Mouse (Mus musculus): ENCODE results near the gene Ddx20. TPM values are rescaled to one million over a fixed set of nuclear protein-coding genes. Genes with fewer than 3 reads are reported as not detected.
"Not testable (repeated sequence)": the region's sequence is repeated elsewhere in the genome, so short reads cannot be mapped to it uniquely, and the experiment has no call there.

The Ddx20 gene
- total RNA-seq, 2 experiments from 2014 or later, result 30.0 to 58.6 TPM

DNA sequence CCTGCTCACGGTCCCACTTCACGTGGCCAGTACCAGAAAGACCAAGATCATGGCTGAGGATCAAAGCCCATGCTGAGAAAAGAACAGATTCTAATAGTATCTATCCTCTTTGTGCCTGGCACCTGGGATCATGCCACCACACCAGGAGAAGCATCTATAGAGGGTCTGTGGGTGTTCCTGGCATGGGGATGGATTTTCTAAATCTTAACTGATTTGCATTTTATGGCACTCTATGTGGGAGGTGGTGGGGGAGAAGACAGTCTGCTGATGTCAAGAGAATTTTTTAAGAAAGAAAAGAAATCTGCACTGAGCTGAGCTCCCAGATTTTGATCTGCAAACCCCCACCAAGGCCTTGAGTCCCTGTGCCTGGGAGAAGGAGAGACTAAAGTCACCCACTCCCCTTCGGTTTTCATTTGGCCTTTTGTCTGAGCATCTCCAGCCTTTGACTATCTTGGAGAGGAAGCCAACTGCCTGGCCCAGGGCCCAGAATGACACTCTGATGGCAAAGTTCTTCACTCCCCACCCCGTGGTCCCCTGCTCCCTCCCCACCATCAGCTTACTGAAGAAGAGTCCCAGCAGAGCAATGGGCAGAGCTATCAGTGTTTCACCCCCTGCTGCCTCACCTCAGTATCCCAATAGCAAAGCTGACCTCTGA, 19.1 kb upstream of the Ddx20 start:
- no peak for ATAC-seq (replicated peaks; ENCODE audit: poor library complexity, severe bottlenecking)

DNA sequence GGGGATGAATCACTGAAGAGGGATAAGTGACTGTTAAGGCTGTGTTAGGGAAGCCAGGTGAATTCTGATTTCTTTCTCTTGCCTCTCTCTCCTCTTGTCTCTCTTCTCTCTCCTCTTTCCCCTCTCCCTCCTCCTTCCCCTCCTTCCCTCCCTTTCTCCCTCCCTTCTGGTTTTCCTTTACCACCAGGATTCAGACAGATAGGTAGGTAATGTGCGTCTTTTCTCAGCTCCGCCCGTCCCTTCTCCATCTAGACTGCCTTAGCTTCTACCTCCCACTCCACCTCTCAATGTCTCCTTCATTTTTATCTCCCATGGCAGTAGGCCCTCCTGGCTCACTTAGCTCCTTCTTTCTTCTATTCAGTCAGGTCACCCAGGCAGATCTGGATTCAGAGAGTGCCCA, 18.2 kb upstream of the Ddx20 start:
- no peak for ATAC-seq (replicated peaks; ENCODE audit: poor library complexity, severe bottlenecking)

DNA sequence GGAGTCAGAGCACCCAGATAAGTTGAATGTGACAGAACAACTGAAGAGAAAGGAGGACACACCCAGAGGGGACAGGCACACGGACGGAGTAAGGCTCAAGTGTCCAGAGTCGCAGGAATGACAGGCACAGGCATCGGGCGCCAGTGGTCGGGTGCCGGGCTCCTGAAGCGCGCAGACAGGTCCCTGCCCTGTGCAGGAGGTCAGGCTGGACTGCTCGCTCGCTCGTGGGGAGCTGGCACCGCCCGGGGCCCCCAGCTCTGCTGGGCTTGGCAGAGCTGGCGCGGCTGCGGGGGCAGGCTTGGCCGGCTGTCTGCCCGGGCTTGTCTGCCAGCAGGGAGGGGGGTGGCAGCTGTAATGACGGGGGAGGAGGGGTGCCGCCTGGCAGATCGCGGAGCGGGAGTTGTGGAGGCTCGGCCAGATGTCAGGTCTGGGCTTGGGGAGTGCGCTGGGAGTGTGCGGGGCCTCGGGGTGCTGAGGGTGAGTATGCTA, 17.7 kb upstream of the Ddx20 start:
- ATAC-seq (replicated peaks; ENCODE audit: poor library complexity, severe bottlenecking), result peak; percentile 40

DNA sequence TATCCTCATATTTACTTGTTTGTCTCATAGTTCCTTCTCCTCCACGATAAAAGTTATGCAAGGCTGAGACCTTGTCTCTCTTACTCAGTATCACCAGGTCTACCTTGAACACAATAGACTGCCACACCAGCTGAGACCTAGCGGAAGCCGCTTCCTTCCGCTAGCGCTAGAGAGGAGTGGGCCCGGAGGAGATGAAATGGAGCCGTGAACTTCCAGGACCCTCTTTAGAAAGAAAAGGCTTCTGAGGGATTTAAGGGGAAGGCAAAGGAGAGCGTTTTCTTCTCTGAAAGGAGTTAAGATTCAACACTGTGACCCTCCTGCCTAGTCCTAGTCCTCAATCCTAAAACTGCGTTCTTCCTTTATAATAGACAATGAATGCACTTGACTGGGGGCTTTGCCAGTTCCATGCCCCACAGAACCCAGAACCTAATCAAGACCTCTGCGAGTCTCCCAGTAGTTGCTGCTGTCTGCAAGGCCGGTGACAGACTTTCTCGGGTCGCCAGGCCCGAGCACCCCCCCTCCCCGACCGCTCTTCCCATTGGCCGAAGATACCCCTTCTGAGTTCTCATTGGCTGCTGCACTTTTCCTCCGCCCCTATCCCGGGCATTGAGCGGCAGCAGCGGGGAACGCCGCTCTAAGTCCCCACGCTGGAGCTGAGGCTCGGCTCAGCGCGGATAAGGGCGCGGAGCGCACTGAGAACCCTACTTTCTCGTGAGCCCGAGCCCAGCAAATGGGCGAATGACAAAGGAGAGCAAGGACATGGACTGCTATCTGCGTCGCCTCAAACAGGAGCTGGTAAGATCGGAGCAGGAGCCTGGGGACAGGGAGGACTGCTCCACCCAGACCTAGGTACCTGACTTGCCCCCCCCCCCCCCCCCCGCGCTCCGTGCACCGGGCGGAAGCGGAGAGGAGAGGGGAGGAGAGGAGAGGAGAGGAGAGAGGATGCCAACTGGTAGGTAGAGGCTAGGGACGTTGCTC, 16.9 kb upstream of the Ddx20 start, which contains the start of gene Inka2:
Gene Inka2 (plus strand): TSS at position 569 of the 978 bp plus-strand sequence.
- peak; percentile 95 for ATAC-seq (replicated peaks; ENCODE audit: poor library complexity, severe bottlenecking)

DNA sequence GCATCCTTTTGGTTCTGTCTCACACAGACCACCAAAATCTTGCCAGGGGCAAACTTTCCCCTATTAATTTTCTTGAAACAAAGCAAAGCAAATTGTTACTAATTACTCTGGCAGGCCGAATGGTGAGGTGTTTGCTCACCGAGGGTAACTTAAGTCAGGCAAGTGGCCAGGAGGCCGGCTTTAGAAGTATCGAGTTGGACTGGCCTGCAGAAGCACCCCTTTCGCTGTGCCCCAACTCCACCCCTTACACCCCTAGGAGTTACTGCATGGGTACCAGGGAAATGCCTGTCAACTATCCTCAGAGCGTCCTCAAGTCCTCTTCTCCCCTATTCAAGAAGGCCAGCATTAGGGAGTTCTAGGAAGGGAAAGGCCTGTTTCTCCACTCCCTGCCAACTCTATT, 16.2 kb upstream of the Ddx20 start:
- no peak for ATAC-seq (replicated peaks; ENCODE audit: poor library complexity, severe bottlenecking)

DNA sequence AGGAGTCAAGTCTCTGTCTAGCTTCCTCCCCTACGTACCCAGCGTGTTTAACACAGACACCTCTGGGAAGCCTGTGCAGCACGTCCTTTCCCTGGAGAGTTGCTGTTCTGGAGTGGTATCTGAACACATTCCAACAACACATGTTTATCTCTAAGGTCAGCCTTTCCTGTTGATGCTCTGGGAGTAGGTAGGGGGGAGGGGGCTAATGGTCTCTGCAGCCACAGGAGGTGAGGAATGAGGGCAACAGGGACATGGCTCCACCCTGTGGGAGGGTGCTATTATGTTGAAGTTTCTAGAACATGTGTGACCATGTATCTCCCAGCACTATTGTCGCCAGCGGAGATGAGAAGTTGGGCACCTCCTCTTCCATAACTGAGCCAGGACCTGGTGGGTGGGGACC, 14.0 kb upstream of the Ddx20 start:
- no peak for ATAC-seq (replicated peaks; ENCODE audit: poor library complexity, severe bottlenecking)

DNA sequence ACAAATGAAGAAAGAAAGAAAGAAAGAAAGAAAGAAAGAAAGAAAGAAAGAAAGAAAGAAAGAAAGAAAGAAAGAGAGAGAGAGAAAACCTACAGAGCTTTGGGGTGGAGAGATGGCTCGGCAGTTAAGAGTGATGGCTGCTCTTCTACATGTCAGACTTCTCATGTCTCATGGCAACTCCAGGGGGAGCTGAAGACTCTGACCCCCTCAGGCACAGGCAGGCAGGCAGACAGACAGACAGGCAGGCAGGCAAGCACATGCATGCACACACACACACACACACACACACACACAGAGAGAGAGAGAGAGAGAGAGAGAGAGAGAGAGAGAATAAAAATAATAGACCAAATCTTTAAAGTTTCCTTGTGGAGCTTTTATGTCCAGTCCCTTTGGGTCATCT, 13.4 kb upstream of the Ddx20 start:
- ATAC-seq (replicated peaks; ENCODE audit: poor library complexity, severe bottlenecking), result not testable (repeated sequence)

DNA sequence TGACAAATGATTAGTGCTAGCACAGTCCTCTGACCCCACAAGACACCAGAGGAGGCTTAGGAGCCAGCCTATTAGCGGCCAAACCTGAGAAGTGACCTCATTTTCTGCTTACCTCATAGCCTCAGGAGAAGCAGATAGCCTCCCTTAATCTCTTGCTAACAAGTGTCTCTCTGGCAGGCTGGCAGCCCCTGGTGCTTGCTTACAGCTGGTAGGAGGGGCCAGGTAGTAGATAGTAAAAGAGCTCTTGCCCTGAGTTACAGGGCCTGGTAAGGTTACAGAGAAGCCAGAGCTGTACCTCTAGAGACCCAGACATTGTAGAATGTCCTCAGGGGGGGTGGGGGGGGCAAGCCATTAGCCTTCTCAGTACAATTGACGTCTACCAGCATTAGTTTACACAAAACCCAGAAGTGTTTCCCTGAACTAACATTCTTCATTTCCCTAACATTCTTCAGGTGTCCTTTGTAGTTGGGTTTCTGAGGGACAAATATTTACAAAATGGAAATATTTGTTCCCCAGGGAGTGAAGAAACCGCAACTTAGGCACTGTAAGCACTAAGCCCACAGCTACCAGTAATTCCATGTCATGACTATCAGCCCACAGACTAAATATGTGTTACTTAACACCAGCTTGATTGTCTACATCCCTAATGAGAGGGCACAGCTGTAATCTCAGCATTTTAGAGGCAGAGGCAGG, 12.0 kb upstream of the Ddx20 start:
- ATAC-seq (replicated peaks; ENCODE audit: poor library complexity, severe bottlenecking), result no peak

DNA sequence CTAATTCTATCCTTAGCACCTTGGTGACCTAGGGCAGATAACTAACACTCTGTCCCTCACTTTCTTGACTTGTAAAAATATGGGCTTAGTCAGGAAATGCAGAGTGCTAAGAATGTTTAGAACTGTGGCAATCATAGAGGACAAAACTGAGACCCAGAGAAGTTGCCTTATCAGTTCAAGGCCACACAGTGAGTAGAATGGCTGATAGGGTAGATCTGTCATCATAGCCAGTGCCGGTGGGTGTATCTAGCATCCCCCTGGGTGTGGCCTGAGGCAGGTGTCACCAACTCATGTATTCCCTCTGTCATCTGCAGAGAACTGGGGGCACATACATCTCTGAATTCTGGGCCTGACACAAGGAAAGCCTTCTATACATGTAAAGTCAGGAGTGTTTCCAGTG, 10.9 kb upstream of the Ddx20 start:
- no peak for ATAC-seq (replicated peaks; ENCODE audit: poor library complexity, severe bottlenecking)

DNA sequence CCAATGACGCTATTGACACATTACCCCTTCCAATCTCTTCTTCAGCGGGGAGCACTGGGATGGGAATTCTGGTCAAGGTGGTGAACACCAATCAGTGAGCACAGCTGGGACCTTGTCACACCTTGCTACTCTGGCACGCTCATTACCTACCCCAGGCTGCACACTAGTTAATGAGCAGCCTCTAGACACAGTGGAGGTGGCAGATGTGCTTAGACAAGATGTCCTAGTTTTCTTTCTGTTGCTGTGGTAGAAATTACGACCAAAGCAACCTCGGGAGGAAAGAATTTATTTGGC, 9.7 kb upstream of the Ddx20 start:
- no peak for ATAC-seq (replicated peaks; ENCODE audit: poor library complexity, severe bottlenecking)

DNA sequence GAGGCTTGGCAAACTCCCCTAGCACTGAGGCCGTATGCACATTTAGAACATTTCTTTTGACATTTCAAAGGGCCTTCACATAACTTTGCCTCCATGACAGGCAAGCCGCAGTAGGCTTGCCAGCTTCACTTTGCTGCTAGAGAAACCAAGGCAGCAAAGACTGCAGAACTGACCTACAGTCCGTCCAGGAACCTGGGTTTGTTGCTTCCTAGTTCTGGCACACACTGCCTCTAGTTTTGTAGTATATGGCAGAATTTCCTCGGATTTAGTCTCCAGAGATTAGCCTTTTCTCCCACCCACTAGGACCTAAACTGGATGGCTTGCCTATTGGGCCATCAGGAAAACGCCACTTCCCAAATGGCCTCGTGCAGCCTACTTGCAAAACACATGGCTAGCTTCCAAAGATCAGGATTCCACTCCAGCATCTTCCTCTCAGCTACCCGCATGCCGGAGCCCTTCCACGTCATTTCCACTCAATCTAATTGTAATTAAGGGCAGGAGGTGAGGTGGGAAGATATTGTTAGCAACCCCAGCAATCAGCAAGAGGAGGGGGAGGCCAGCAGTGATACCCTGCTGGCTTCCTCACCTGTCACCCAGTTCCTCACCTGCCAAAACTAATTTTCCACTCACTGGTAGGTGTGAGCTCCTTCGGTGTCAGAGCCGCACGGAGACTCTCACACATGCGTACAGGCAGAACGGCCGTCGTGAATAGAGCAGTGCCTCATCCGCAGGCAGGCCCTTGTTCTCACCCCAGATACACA, 9.2 kb upstream of the Ddx20 start:
- no peak for ATAC-seq (replicated peaks; ENCODE audit: poor library complexity, severe bottlenecking)

DNA sequence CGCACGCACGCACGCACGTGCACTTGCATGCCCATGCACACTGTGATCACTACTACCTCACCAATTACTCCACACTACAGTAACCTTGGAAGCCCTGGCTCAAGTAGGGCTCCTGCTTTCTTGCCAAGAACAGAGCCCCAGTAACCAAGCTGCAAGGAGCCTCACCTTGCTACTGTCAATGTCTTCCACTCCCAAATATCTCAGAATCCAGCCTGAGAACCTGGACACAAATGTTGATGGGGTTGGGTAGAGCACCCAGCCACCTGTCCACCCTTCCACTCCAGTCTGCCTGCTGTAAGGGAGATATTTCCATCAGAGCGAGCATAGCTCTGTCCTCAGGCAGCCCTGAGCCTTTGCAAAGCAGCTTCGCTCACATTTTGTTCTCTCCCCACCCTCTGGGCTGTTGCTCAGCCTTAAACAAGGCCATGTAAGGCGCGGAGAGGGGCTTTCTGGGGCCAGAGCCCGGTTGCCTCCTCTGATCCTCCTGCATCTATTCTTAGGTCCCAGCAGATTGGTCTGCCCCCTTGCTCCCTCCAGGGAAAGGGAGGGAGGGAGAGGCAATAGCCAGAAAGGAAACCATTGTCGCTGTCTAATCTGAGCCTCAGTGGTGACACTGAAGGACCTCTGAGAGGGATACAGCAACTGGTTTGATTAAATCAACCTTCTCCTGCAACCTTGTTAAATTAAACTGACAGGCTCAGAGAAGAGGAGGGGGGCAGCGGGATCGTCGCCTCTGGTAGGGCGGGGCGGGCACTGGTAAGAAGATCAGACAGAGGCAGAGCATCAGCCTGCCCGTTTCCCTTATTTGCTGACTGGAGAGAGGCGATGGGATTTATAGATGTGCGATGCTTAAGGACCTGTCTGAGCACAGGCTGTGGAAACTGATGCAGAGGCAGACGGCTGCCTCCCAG, 8.4 kb upstream of the Ddx20 start:
- ATAC-seq (replicated peaks; ENCODE audit: poor library complexity, severe bottlenecking), result no peak

DNA sequence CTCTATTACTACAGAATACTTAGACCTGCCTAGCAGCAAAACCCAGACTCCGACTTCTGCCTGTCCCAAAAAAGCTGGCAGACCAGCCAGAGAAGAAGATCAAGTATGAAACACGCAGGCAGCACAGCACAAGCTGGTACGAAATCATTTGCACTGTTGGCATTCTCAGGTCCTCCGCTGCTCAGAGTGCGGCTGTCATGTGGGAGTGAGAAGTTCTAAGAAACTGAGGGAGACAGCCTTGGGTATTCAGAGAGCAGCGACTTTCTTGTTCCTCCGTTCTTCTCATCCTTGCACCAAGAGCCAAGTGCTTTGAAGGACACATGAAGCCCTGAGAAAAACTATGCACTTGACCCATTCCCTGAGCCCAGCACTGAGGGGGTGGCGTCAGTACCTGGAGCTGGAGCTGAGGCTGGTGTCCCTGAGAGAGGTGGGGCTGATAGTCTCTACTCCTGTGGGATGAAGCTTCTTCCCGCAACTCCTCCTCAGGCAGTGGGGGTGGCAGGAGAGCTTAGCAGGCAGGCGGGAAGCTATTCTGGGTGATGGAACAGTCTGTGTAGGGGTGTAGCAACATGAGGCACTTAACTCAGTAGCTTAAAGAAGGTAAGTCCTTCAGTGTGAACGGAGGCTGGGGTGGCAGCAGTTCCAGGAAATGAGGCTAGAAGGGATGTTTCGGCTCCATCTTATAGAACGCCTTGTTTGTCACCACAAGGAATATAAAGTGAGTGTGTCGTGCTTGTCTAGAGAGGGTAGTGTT, 6.1 kb upstream of the Ddx20 start:
- no peak for ATAC-seq (replicated peaks; ENCODE audit: poor library complexity, severe bottlenecking)

DNA sequence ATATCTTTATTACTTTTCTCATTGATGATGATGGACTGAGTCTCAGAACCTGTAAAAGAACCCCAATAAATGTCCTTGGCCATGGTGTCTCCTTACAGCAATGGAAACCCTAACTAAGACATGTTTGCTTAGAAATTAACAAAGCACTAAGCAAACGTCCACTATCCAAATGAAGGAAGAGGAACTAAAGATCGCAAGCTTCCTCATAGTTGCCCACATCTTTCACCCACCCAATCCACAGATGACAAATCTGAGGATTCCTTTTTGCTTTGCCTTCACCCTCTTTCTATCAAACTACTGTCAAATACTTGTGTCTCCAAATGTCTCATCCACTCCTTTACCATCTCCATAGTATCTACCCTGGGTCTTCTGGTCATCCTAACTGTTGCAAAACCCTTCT, 1.2 kb upstream of the Ddx20 start:
- peak; percentile 14 for ATAC-seq (replicated peaks; ENCODE audit: poor library complexity, severe bottlenecking)

DNA sequence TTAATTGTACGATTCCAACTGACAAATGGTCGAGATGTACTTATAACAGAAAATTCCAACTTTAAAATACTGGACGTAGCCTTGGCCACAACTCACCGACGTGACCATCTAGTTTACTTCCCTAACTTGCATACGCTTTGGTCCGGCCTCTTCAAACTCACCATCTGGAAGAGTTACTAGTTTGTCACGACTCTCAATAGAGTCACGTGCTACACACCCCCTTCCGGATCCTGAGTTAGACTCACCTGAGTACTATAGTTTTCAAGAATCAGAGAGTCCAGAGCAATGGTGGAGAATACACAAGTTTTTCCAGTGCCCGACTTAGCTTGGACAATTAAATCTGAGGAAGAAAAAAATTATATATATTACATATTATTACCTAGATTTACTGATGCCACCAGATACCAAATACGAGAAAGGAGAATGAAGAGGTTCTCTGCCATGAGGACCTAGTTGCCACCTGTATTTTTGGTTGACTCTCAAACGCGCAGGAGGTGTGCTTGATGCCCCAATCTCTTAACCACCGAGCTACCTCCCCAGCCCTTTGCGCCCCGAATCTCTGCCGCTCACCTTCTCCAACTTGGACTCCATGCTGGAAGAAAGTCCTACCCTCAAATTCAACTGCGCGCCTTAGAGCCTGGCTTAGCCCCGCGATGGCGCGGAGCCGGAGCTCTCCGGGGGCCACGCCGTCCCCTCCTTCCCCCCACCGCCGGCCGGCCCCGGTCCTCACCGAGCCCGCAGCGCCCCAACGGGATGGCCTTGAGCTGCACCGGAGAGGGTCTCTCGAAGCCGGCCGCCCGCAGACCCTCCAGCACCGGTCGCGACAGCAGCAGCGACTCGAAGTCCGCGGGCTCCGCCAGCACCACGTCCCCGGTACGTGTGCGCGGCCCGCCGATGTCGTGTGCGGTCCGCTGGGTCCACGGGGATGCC, 715 bp downstream of the Ddx20 start:
- ATAC-seq (replicated peaks; ENCODE audit: poor library complexity, severe bottlenecking), result peak; percentile 4; the same call in 1 of the 2 replicates

DNA sequence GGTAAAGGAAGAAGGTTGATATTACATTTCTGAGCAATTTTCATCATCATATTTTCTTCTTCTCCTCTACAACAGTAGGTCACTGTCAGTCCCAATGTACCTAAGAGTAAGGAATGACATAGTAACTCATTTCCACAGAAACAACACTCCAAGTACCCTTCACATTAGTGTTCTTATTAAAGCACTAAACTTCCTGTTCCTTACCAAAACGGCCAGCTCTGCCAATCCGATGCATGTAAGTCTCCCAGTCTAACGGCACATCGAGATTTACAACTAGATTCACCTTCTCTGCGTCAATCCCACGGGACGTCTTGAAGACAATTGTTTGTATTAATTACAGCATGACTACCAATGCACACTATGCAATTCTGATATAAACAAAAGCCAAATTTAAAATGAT, 7.0 kb downstream of the Ddx20 start:
- no peak for ATAC-seq (replicated peaks; ENCODE audit: poor library complexity, severe bottlenecking)

DNA sequence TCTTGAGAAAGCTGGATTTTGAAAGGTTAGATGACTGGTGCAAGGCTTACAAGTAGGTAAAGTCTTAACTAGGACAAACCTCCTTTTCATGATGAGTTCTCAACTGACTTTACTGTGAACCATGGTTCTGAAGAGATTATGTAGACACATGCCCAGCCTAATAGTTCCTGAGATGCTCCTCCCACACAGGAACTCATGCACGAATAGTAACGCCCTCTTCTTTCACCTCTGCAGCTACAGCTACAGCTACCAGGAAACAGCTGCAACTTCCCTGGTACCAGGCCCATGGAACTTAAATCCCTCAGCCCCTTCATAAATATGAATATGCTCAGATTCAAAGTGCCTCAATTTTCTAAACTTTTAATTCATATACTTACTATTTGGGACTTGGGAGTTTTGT, 11.4 kb downstream of the Ddx20 start:
- ATAC-seq (replicated peaks; ENCODE audit: poor library complexity, severe bottlenecking), result peak; percentile 62

Data from granulocyte monocyte progenitor cell, adult 5-6 weeks (primary cell).